Mouse (Mus musculus): ENCODE results near the gene Lgr4. TPM values are rescaled to one million over a fixed set of nuclear protein-coding genes. Genes with fewer than 3 reads are reported as not detected.
A peak's percentile ranks its signal among the peaks of the same experiment; 100 is the strongest.

Lgr4 gene
- polyA plus RNA-seq, 1 experiment from 2014 or later = 4.7 TPM

DNA sequence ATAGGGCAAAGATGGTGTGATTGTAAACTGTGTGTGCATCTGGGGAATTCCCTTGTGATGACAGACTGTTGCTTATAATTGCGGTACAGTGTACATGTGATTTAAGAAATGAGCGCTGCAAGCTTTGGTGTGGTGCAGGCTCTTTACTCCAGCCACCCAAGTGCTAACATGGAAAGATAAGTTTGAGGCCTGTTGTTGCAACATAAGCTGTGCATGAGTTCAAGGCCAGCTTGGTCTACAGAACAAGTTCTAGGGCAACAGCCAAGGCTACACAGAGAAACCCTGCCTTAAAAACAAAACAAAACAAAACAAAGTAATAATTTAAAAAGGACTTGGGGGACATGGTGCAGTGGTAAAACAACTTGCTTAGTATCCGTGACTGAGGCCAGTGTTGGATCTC lies 17.7 kb downstream of the Lgr4 start:
- DNase-seq (ENCODE audit: low spot score) = no peak
- Histone ChIP-seq H3K9ac (ENCODE audit: low read length) (no peak overlapping the region), H3K4me2 (ENCODE audit: low read length) (no peak overlapping the region), H3K27me3 (replicated peaks; ENCODE audit: control insufficient read depth, insufficient read depth, low read length) (peaks cover 10% of the 10 kb centered on the region), H3K4me1 (ENCODE audit: control insufficient read depth, insufficient read depth, low read length) (no peaks in the 10 kb centered on the region), H3K4me3 (ENCODE audit: low read depth, low read length) (no peak overlapping the region), H3K27ac (ENCODE audit: low read depth, low read length) (no peak overlapping the region), H3K9me3 (replicated peaks; ENCODE audit: control insufficient read depth, low read length) (no peaks in the 10 kb centered on the region; the same call in 1 of the 2 replicates), H3K36me3 (ENCODE audit: control insufficient read depth, insufficient read depth, low read length) (no peaks in the 10 kb centered on the region)
- 92% methylated on average over 3 of the region's 3 CpGs for WGBS
- no peak for ATAC-seq

DNA sequence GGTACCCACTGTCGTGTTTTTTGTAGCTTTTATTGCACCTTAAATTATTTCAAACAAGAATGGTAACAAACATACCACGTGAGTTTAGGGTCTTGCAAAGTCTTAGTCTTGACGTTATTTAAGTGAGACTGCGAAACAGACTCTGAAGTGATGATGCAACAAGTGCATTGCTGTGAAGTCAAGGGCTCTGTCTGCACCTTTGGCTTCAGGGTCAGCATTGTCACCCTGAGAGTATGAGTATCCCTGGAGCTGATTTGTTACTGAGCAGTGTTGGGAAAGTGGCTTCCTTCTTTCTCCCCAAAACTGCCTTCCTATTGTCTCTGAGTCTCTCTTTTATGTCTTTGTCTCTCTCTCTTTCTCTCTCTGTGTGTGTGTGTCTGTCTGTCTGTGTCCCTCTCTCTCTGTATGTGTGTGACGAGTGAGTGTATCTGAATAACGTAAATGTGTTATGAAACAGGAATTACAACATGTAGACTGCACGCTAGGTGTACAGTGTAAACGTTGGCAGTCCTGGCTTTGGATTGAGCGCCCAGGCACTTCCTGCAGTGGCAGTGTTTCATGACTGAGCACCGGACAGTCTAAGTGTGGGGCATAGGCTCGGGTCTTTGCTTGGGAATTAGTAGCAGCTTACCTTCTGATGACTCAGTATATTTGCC lies 18.4 kb downstream of the Lgr4 start:
- no peak overlapping the region for H3K27ac ChIP-seq (ENCODE audit: low read depth, low read length)
- no peak overlapping the region for H3K9ac ChIP-seq (ENCODE audit: low read length)
- peaks cover 10% of the 10 kb centered on the region for H3K27me3 ChIP-seq (replicated peaks; ENCODE audit: control insufficient read depth, insufficient read depth, low read length)
- no peaks in the 10 kb centered on the region for H3K36me3 ChIP-seq (ENCODE audit: control insufficient read depth, insufficient read depth, low read length)
- no peaks in the 10 kb centered on the region for H3K4me1 ChIP-seq (ENCODE audit: control insufficient read depth, insufficient read depth, low read length)
- DNase-seq (ENCODE audit: low spot score) (no peak), ATAC-seq (no peak)
- no peaks in the 10 kb centered on the region; the same call in 1 of the 2 replicates for H3K9me3 ChIP-seq (replicated peaks; ENCODE audit: control insufficient read depth, low read length)
- 48% methylated on average over 11 of the region's 11 CpGs for WGBS
- no peak overlapping the region for H3K4me3 ChIP-seq (ENCODE audit: low read depth, low read length)
- H3K4me2 ChIP-seq (ENCODE audit: low read length) = no peak overlapping the region

DNA sequence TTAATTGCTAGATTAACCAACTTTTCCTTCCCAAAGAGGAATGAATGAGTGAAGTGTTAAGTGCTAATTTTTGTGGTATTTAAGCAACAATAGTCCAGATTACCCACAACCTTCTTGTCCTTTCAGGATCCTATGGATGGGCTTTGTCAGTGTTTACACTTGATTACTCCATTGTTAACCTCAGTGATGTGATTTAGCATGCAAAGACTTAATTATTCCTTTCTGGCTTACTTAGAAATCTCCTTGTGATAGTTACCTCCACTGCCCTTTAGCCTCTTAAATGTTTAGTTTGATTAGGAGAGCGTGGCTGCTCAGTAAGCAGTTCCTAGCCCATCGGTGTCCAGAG lies 18.9 kb downstream of the Lgr4 start:
- Histone ChIP-seq H3K9me3 (replicated peaks; ENCODE audit: control insufficient read depth, low read length) (no peaks in the 10 kb centered on the region; the same call in 1 of the 2 replicates), H3K4me1 (ENCODE audit: control insufficient read depth, insufficient read depth, low read length) (no peaks in the 10 kb centered on the region), H3K4me2 (ENCODE audit: low read length) (no peak overlapping the region), H3K27me3 (replicated peaks; ENCODE audit: control insufficient read depth, insufficient read depth, low read length) (peaks cover 10% of the 10 kb centered on the region), H3K36me3 (ENCODE audit: control insufficient read depth, insufficient read depth, low read length) (no peaks in the 10 kb centered on the region), H3K27ac (ENCODE audit: low read depth, low read length) (no peak overlapping the region), H3K9ac (ENCODE audit: low read length) (no peak overlapping the region), H3K4me3 (ENCODE audit: low read depth, low read length) (no peak overlapping the region)
- no peak for DNase-seq (ENCODE audit: low spot score)
- no peak for ATAC-seq
- 13% methylated on average over 2 of the region's 2 CpGs for WGBS

DNA sequence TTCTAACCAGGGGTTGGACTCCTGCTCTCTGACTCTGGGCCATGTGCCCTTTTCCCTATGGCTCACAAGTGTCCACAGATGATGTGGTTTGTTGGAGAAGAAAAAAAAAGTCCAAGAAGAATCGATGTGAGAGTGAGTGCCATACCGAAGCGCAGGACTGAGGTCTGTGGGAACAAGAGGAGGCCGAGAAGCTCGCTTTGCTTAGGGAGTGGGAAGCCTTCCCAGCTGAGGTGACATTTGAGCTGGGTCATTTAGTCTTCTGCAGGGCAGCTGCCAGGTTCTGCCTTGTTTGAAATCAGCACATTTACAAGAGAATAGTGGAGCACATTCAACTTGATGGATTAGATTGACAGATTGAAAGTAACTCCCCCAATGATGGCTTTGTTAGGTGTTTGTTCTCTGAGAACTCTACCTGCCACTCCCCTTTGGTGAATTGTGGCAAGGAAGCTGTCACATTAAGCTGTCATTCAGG lies 24.6 kb downstream of the Lgr4 start:
- peaks cover 24% of the 10 kb centered on the region for H3K27me3 ChIP-seq (replicated peaks; ENCODE audit: control insufficient read depth, insufficient read depth, low read length)
- no peak overlapping the region for H3K4me3 ChIP-seq (ENCODE audit: low read depth, low read length)
- H3K27ac ChIP-seq (ENCODE audit: low read depth, low read length) = no peak overlapping the region
- no peaks in the 10 kb centered on the region; the same call in 1 of the 2 replicates for H3K9me3 ChIP-seq (replicated peaks; ENCODE audit: control insufficient read depth, low read length)
- H3K36me3 ChIP-seq (ENCODE audit: control insufficient read depth, insufficient read depth, low read length) = no peaks in the 10 kb centered on the region
- H3K9ac ChIP-seq (ENCODE audit: low read length) = no peak overlapping the region
- under 1% methylated on average over 5 of the region's 5 CpGs for WGBS
- H3K4me1 ChIP-seq (ENCODE audit: control insufficient read depth, insufficient read depth, low read length) = peaks cover 17% of the 10 kb centered on the region
- DNase-seq (ENCODE audit: low spot score) (peak; percentile 63), ATAC-seq (peak; percentile 70)
- H3K4me2 ChIP-seq (ENCODE audit: low read length) = no peak overlapping the region

DNA sequence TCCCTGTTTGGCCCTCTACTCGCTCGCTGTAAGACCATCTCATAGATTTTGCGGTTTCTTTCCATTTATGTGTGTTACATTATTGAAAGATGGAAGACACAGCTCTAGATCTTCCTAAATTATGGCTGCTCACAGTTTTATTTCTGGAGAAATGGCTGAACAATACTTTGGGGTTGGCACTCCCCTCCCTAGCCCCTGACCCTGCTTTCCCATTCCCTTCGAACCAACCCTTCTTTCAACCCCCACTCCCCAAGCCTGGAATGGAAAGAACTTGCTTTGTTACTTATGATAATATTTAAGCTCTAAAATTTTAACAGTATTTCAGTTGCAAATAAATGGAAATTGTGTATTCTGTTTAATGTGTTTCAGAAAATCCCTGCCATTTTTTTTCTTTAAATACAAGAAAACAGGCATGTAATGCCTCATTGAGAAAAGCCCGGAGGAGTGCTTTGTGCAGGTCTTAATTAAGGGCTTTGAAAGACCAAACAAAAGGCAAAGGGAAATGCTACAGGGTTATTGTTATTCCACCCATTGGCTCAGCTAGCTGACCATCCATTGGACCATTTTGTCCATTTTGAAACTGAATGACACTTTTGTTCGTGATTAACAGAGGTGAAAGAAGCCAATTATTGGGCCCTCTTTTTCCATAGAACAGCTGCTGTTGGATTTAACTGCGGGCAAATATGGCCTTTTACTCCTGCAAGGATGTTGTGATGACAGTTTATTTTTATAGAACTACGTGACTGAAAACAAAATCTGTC lies 25.5 kb downstream of the Lgr4 start:
- Histone ChIP-seq H3K4me2 (ENCODE audit: low read length) (no peak overlapping the region), H3K4me1 (ENCODE audit: control insufficient read depth, insufficient read depth, low read length) (peaks cover 17% of the 10 kb centered on the region), H3K9me3 (replicated peaks; ENCODE audit: control insufficient read depth, low read length) (no peaks in the 10 kb centered on the region; the same call in 1 of the 2 replicates), H3K27ac (ENCODE audit: low read depth, low read length) (no peak overlapping the region), H3K27me3 (replicated peaks; ENCODE audit: control insufficient read depth, insufficient read depth, low read length) (peaks cover 32% of the 10 kb centered on the region), H3K36me3 (ENCODE audit: control insufficient read depth, insufficient read depth, low read length) (no peaks in the 10 kb centered on the region), H3K9ac (ENCODE audit: low read length) (no peak overlapping the region), H3K4me3 (ENCODE audit: low read depth, low read length) (no peak overlapping the region)
- ATAC-seq (peak; percentile 89), DNase-seq (ENCODE audit: low spot score) (peak; percentile 89)
- WGBS = 9% methylated on average over 8 of the region's 8 CpGs

DNA sequence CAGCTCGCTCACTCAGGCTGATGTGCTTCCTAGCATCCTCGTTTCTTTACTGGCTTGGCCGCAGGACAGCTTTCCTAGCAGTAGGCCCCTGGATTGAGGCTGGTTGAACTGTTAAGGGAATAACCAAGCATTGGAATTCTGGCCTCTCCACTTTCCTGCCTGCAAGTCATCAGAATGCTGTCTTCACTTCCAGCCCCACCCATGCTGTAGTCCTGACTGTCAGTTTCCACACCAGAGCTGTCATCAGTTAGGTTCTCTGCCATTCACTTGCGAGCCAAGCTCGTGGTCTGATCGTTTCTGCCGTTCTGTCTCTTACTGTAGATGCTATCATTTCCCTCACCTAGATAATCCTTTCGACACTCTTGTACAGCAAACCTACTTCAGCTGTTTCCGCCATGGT lies 27.5 kb downstream of the Lgr4 start:
- H3K36me3 ChIP-seq (ENCODE audit: control insufficient read depth, insufficient read depth, low read length) = no peaks in the 10 kb centered on the region
- H3K9me3 ChIP-seq (replicated peaks; ENCODE audit: control insufficient read depth, low read length) = no peaks in the 10 kb centered on the region
- H3K4me1 ChIP-seq (ENCODE audit: control insufficient read depth, insufficient read depth, low read length) = peaks cover 17% of the 10 kb centered on the region
- 77% methylated on average over 9 of the region's 9 CpGs for WGBS
- ATAC-seq (no peak), DNase-seq (ENCODE audit: low spot score) (no peak)
- no peak overlapping the region for H3K9ac ChIP-seq (ENCODE audit: low read length)
- H3K4me3 ChIP-seq (ENCODE audit: low read depth, low read length) = no peak overlapping the region
- H3K27me3 ChIP-seq (replicated peaks; ENCODE audit: control insufficient read depth, insufficient read depth, low read length) = peaks cover 46% of the 10 kb centered on the region
- H3K27ac ChIP-seq (ENCODE audit: low read depth, low read length) = no peak overlapping the region
- H3K4me2 ChIP-seq (ENCODE audit: low read length) = no peak overlapping the region

DNA sequence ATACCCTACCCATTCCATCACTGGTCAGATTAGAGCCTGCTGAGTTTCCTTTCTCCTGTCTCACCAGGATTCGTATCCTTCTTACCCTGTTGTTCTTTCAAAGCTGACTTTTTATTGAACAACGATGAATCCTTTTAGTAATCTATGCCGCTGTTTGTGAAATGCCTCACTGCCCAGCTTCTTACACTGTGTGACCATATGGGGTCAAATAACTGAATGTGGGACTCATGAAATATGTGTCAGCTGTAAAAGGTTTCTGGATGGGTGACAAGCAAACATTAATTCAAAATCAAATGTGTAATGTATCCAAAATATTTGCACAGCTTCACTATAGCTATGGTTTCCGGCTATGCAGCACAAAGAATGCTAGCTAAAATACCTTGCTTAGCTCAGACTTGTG lies 28.1 kb downstream of the Lgr4 start:
- peaks cover 49% of the 10 kb centered on the region for H3K27me3 ChIP-seq (replicated peaks; ENCODE audit: control insufficient read depth, insufficient read depth, low read length)
- H3K4me2 ChIP-seq (ENCODE audit: low read length) = no peak overlapping the region
- H3K9me3 ChIP-seq (replicated peaks; ENCODE audit: control insufficient read depth, low read length) = no peaks in the 10 kb centered on the region
- WGBS = 68% methylated on average over 4 of the region's 4 CpGs
- H3K4me3 ChIP-seq (ENCODE audit: low read depth, low read length) = no peak overlapping the region
- ATAC-seq (no peak), DNase-seq (ENCODE audit: low spot score) (no peak)
- H3K36me3 ChIP-seq (ENCODE audit: control insufficient read depth, insufficient read depth, low read length) = no peaks in the 10 kb centered on the region
- no peak overlapping the region for H3K9ac ChIP-seq (ENCODE audit: low read length)
- H3K27ac ChIP-seq (ENCODE audit: low read depth, low read length) = no peak overlapping the region
- peaks cover 17% of the 10 kb centered on the region for H3K4me1 ChIP-seq (ENCODE audit: control insufficient read depth, insufficient read depth, low read length)

DNA sequence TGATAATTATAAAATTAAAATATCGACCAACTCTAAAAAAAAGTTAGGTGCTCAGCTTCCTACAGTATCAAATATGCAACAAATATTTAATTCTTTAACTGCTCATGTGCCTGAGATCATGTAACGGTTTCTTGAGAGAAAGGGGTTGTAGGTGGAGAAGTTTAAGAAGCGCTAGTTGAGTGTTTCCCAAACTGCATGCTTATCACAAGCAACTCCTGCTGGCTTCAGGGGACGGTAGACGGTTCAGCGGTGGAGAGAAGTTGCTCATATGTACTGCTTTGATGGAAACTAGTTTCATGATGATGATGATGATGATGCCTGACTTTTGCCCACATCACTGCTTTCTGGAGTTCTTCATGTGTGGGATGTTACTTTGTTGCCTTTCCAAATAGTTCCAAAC lies 29.0 kb downstream of the Lgr4 start:
- Histone ChIP-seq H3K9ac (ENCODE audit: low read length) (no peak overlapping the region), H3K27ac (ENCODE audit: low read depth, low read length) (no peak overlapping the region), H3K4me2 (ENCODE audit: low read length) (no peak overlapping the region), H3K4me3 (ENCODE audit: low read depth, low read length) (no peak overlapping the region), H3K36me3 (ENCODE audit: control insufficient read depth, insufficient read depth, low read length) (no peaks in the 10 kb centered on the region), H3K27me3 (replicated peaks; ENCODE audit: control insufficient read depth, insufficient read depth, low read length) (peaks cover 58% of the 10 kb centered on the region), H3K4me1 (ENCODE audit: control insufficient read depth, insufficient read depth, low read length) (peaks cover 17% of the 10 kb centered on the region), H3K9me3 (replicated peaks; ENCODE audit: control insufficient read depth, low read length) (no peaks in the 10 kb centered on the region)
- 90% methylated on average over 6 of the region's 6 CpGs for WGBS
- no peak for ATAC-seq
- DNase-seq (ENCODE audit: low spot score) = no peak

DNA sequence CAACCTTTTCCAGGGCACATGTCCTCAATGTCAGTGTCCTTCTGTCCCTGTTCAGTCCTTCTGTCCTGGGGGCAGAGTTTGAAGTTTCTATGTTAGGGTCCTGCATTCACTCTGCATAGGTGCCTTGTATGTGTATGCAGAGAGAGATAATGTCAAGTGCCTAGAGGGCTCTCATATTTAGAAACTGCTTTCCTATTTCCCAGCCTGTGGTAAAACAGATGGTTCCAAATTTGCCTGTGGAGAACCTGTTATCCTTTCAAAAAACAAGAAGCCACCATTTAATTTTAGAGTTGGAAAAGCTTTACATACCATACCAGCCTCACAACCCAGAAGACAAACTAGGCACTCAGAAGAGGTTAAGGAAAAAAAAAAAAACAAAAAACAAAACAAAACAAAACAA lies 32.1 kb downstream of the Lgr4 start:
- Histone ChIP-seq H3K27ac (ENCODE audit: low read depth, low read length) (no peak overlapping the region), H3K4me1 (ENCODE audit: control insufficient read depth, insufficient read depth, low read length) (peaks cover 2% of the 10 kb centered on the region; the same call in 1 of the 2 replicates), H3K4me2 (ENCODE audit: low read length) (no peak overlapping the region), H3K9me3 (replicated peaks; ENCODE audit: control insufficient read depth, low read length) (no peaks in the 10 kb centered on the region), H3K4me3 (ENCODE audit: low read depth, low read length) (no peak overlapping the region), H3K27me3 (replicated peaks; ENCODE audit: control insufficient read depth, insufficient read depth, low read length) (peaks cover 73% of the 10 kb centered on the region), H3K36me3 (ENCODE audit: control insufficient read depth, insufficient read depth, low read length) (no peaks in the 10 kb centered on the region), H3K9ac (ENCODE audit: low read length) (no peak overlapping the region)
- ATAC-seq (no peak), DNase-seq (ENCODE audit: low spot score) (no peak)
